ENCODE assay signal across 11 mouse cellular contexts in the genomic region with DNA sequence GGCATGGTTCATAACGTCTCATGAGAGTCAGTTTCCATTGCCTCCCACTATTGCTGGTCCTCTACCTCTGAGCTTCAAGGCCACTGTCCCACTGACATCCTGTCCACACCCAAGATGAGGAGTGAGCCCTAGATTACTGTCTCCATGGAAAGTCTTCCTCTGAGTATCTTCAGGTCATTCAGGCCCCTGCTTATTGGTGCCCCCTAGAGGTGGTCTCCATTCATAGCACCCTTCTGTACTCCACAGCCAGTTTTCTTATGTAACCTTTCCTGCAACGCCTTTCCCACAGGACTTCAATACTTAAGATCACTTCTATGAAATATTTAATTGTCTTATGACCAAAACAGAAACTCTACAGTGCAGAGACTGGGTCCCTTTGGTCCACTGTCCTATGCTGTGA.
DNase-seq lines count a peak whose midpoint lies in the region; ATAC-seq and TF ChIP-seq lines count a peak whose summit lies in the region.
"Had no signal": no experiment of that assay in that cellular context is flagged by ENCODE, and none has a peak within 500 bp of the region (broad histone marks: within the 10 kb centered on the region; RNA-seq: fewer than 3 reads in every experiment).

No protein-coding gene starts in this region.

- H3K27ac ChIP-seq in kidney, postnatal 0 days = no peak overlapping the region
- H3K27ac ChIP-seq: heart, embryonic 15.5 days; liver, embryonic 13.5 days had no signal

- H3K9me3 ChIP-seq in kidney, postnatal 0 days (replicated peaks; ENCODE audit: low read length) = no peaks in the 10 kb centered on the region
- H3K9me3 ChIP-seq: heart, embryonic 15.5 days; liver, embryonic 13.5 days had no signal

- H3K4me3 ChIP-seq in kidney, postnatal 0 days (replicated peaks; ENCODE audit: low read depth, low read length) = no peak overlapping the region
- H3K4me3 ChIP-seq: heart, embryonic 15.5 days; liver, embryonic 13.5 days had no signal

- TF ChIP-seq CTCF in kidney, postnatal 0 days (IDR thresholded peaks at IDR 0.05; ENCODE audit: low read depth) = peak; percentile 49

- H3K4me1 ChIP-seq in kidney, postnatal 0 days (replicated peaks; ENCODE audit: insufficient read depth, low read length) = 0 out of 2 replicates have a peak, but pooled peaks cover 6% of the 10 kb centered on the region
- H3K4me1 ChIP-seq: liver, embryonic 13.5 days had no signal

- H3K27me3 ChIP-seq in kidney, postnatal 0 days (ENCODE audit: insufficient read depth, low read length) = no peaks in the 10 kb centered on the region
- H3K27me3 ChIP-seq: heart, embryonic 15.5 days; liver, embryonic 13.5 days had no signal

- WGBS in kidney, postnatal 0 days = 80% methylated on average over 2 of the region's 2 CpGs

- ATAC-seq in kidney, postnatal 0 days (replicated peaks; ENCODE audit: low FRiP score, low read depth) = no peak

- no peak overlapping the region for H3K4me2 ChIP-seq in kidney, postnatal 0 days (ENCODE audit: low read length)
- H3K4me2 ChIP-seq: heart, embryonic 15.5 days; liver, embryonic 13.5 days had no signal

- no peaks in the 10 kb centered on the region for H3K36me3 ChIP-seq in kidney, postnatal 0 days (ENCODE audit: insufficient read depth, low read length)
- H3K36me3 ChIP-seq: heart, embryonic 15.5 days; liver, embryonic 13.5 days had no signal

- H3K9ac ChIP-seq in kidney, postnatal 0 days (ENCODE audit: low read depth, low read length) = no peak overlapping the region
- H3K9ac ChIP-seq: heart, embryonic 15.5 days; liver, embryonic 13.5 days had no signal

- peak; percentile 33 for DNase-seq in adrenal gland, adult 2 months
- DNase-seq in adrenal gland, postnatal 4 days (ENCODE audit: low spot score in 2 of 2) = no peak
- DNase-seq in kidney, postnatal 0 days (ENCODE audit: low spot score) = no peak
- DNase-seq in kidney, postnatal 4 days = no peak
- DNase-seq in NIH3T3 (ENCODE audit: low read depth) = peak; percentile 30
- DNase-seq in cerebellum, postnatal 25 days = peak; percentile 25 to 37
- DNase-seq in ovary, adult 18-20 months (ENCODE audit: low spot score) = no peak
- DNase-seq in urinary bladder, postnatal 14 days (ENCODE audit: low spot score) = no peak
- DNase-seq: liver, embryonic 13.5 days; right cerebral cortex, postnatal 25 days had no signal

Comparison
In these comparisons a context has a peak if more than half of its experiments do, and no peak if none do; other contexts are left out.
1. DNase-seq: peak in adrenal gland, adult 2 months (single experiment), NIH3T3 (single experiment) and cerebellum, postnatal 25 days (2 of 2); none in adrenal gland, postnatal 4 days (0 of 2), kidney, postnatal 0 days (single experiment), kidney, postnatal 4 days (0 of 2), ovary, adult 18-20 months (single experiment) and urinary bladder, postnatal 14 days (single experiment).